In genomic region chr6:72344396-72345073, GRCm38 (mm10) we compare ENCODE assay signal across 7 mouse cellular contexts. TPM values are rescaled to one million over a fixed set of nuclear protein-coding genes. Genes with fewer than 3 reads are reported as not detected.
DNase-seq lines count a peak whose midpoint lies in the region; ATAC-seq and TF ChIP-seq lines count a peak whose summit lies in the region.

No protein-coding gene starts in this region.

- WGBS in thymus, adult 2 months, result under 1% methylated on average over 42 of the region's 42 CpGs
- under 1% methylated on average over 42 of the region's 42 CpGs for WGBS in forebrain, embryonic 11.5 days
- WGBS in liver, embryonic 12.5 days (ENCODE audit: insufficient replicate concordance), result 3% methylated on average over 42 of the region's 42 CpGs

- no peaks in the 10 kb centered on the region for H3K27me3 ChIP-seq in thymus, adult 2 months (ENCODE audit: control insufficient read depth, insufficient read depth, low read length)
- H3K27me3 ChIP-seq in forebrain, embryonic 11.5 days (ENCODE audit: control insufficient read depth, insufficient read depth, low read length), result no peaks in the 10 kb centered on the region
- H3K27me3 ChIP-seq in liver, embryonic 12.5 days (replicated peaks), result no peaks in the 10 kb centered on the region

- no peak overlapping the region for H3K27ac ChIP-seq in thymus, adult 2 months (ENCODE audit: control insufficient read depth, insufficient read depth, low read length)
- H3K27ac ChIP-seq in forebrain, embryonic 11.5 days (ENCODE audit: low read depth, low read length), result 0 out of 2 replicates have a peak overlapping the region, but pooled peaks have one; percentile 42
- peak overlapping the region; percentile 93 for H3K27ac ChIP-seq in liver, embryonic 12.5 days

- no peak for TF ChIP-seq CTCF in thymus, adult 2 months (IDR thresholded peaks at IDR 0.05; ENCODE audit: borderline replicate concordance, control insufficient read depth, extremely low read depth, insufficient read depth, low read length, poor library complexity)

- H3K9me3 ChIP-seq in forebrain, embryonic 11.5 days (ENCODE audit: control insufficient read depth, low read length), result no peaks in the 10 kb centered on the region
- H3K9me3 ChIP-seq in liver, embryonic 12.5 days (replicated peaks), result no peaks in the 10 kb centered on the region

- peak overlapping the region; percentile 89 for H3K9ac ChIP-seq in forebrain, embryonic 11.5 days (ENCODE audit: low read length)
- peak overlapping the region; percentile 96 for H3K9ac ChIP-seq in liver, embryonic 12.5 days

- TF ChIP-seq POLR2A in thymus, adult 2 months (IDR thresholded peaks at IDR 0.05; ENCODE audit: control insufficient read depth, extremely low read depth, insufficient read depth, low read length, poor library complexity), result no peak

- ATAC-seq in forebrain, embryonic 11.5 days (replicated peaks; ENCODE audit: low FRiP score), result peak; percentile 49; the same call in 1 of the 2 replicates
- peak; percentile 72 for ATAC-seq in liver, embryonic 12.5 days

- H3K4me2 ChIP-seq in forebrain, embryonic 11.5 days (ENCODE audit: low read depth, low read length, severe bottlenecking), result peak overlapping the region; percentile 89
- peak overlapping the region; percentile 92 for H3K4me2 ChIP-seq in liver, embryonic 12.5 days

- DNase-seq in thymus, adult 2 months, result no peak
- no peak for DNase-seq in thymus, postnatal 14 days
- DNase-seq in forebrain, embryonic 11.5 days (ENCODE audit: low spot score), result no peak
- no peak for DNase-seq in ovary, postnatal 36 days (ENCODE audit: low spot score)
- DNase-seq in cerebellum, adult 9-10 months, result no peak
- no peak for DNase-seq in thymus, adult 18-20 months

- peaks cover 4% of the 10 kb centered on the region for H3K4me1 ChIP-seq in thymus, adult 2 months (replicated peaks; ENCODE audit: control insufficient read depth, insufficient read depth, low read length)
- peaks cover 4% of the 10 kb centered on the region; the same call in 1 of the 2 replicates for H3K4me1 ChIP-seq in forebrain, embryonic 11.5 days (replicated peaks; ENCODE audit: control insufficient read depth, insufficient read depth, low read length)
- peaks cover 76% of the 10 kb centered on the region for H3K4me1 ChIP-seq in liver, embryonic 12.5 days

- H3K4me3 ChIP-seq in thymus, adult 2 months (ENCODE audit: control insufficient read depth, insufficient read depth, low read length), result peak overlapping the region; percentile 73
- H3K4me3 ChIP-seq in forebrain, embryonic 11.5 days (ENCODE audit: low read depth, low read length), result peak overlapping the region; percentile 83
- peak overlapping the region; percentile 86 for H3K4me3 ChIP-seq in liver, embryonic 12.5 days

- H3K36me3 ChIP-seq in thymus, adult 2 months (ENCODE audit: control insufficient read depth, insufficient read depth, low read length), result peaks cover 8% of the 10 kb centered on the region
- H3K36me3 ChIP-seq in forebrain, embryonic 11.5 days (ENCODE audit: control insufficient read depth, insufficient read depth, low read length), result peaks cover 4% of the 10 kb centered on the region; the same call in 1 of the 2 replicates
- peaks cover 45% of the 10 kb centered on the region for H3K36me3 ChIP-seq in liver, embryonic 12.5 days

RNA-seq across cellular contexts. Expression of gene Usp39, which starts 0.4 kb away (rescaled TPM):
- 35.6 and 40.3 TPM in 2 replicates for polyA plus RNA-seq in thymus, adult 2 months (2012; rRNA removed)
- 109 and 113 TPM in 2 replicates for polyA plus RNA-seq in forebrain, embryonic 11.5 days (2014; fragmentation: Nextera tagmentation; extraction: Ambion mirVana)
- polyA plus RNA-seq in liver, embryonic 12.5 days (2016; fragmentation: Nextera tagmentation; extraction: Ambion mirVana), result 68.0 and 72.6 TPM in 2 replicates

RNA-seq across cellular contexts. Expression of gene 0610030E20Rik, which starts 2.6 kb away (rescaled TPM):
- 42.2 and 42.3 TPM in 2 replicates for polyA plus RNA-seq in thymus, adult 2 months (2012; rRNA removed)
- 21.4 and 21.5 TPM in 2 replicates for polyA plus RNA-seq in forebrain, embryonic 11.5 days (2014; fragmentation: Nextera tagmentation; extraction: Ambion mirVana)
- polyA plus RNA-seq in liver, embryonic 12.5 days (2016; fragmentation: Nextera tagmentation; extraction: Ambion mirVana), result 17.5 and 17.8 TPM in 2 replicates

RNA-seq across cellular contexts. Expression of gene Tmem150a, which starts 10.7 kb away (rescaled TPM):
- polyA plus RNA-seq in thymus, adult 2 months (2012; rRNA removed), result 14.4 and 19.4 TPM in 2 replicates
- 4.2 and 4.6 TPM in 2 replicates for polyA plus RNA-seq in forebrain, embryonic 11.5 days (2014; fragmentation: Nextera tagmentation; extraction: Ambion mirVana)
- polyA plus RNA-seq in liver, embryonic 12.5 days (2016; fragmentation: Nextera tagmentation; extraction: Ambion mirVana), result 32.2 and 33.1 TPM in 2 replicates

RNA-seq across cellular contexts. Expression of gene Rnf181, which starts 22.2 kb away (rescaled TPM):
- polyA plus RNA-seq in thymus, adult 2 months (2012; rRNA removed), result 90.7 and 98.9 TPM in 2 replicates
- 102 and 106 TPM in 2 replicates for polyA plus RNA-seq in forebrain, embryonic 11.5 days (2014; fragmentation: Nextera tagmentation; extraction: Ambion mirVana)
- 80.0 and 83.0 TPM in 2 replicates for polyA plus RNA-seq in liver, embryonic 12.5 days (2016; fragmentation: Nextera tagmentation; extraction: Ambion mirVana)

RNA-seq across cellular contexts. Expression of gene Vamp5, which starts 35.7 kb away (rescaled TPM):
- polyA plus RNA-seq in thymus, adult 2 months (2012; rRNA removed), result 18.2 and 24.0 TPM in 2 replicates
- polyA plus RNA-seq in forebrain, embryonic 11.5 days (2014; fragmentation: Nextera tagmentation; extraction: Ambion mirVana), result 8.1 and 11.9 TPM in 2 replicates
- 105 and 109 TPM in 2 replicates for polyA plus RNA-seq in liver, embryonic 12.5 days (2016; fragmentation: Nextera tagmentation; extraction: Ambion mirVana)
